Mouse (Mus musculus) CH12.LX (cell line): ENCODE results near the gene Btla.

Experiments
- CHD2 ChIP-seq: IDR thresholded peaks from 2 replicates; pipeline ENCODE4 v1.6.1; 2011; ENCODE audit warnings: low read length, improper control_type of control experiment
- CTCF ChIP-seq, 2 experiments: IDR thresholded peaks in 1 of 2; conservative IDR thresholded peaks in 1 of 2; 2 replicates each; pipeline ENCODE4 v1.5.1; 2011 to 2012; ENCODE audit warnings: low read depth in 2 of 2, low read length in 2 of 2, improper control_type of control experiment in 1 of 2, inconsistent platforms in 1 of 2, mild to moderate bottlenecking in 1 of 2, moderate library complexity in 1 of 2
- E2F4 ChIP-seq: IDR thresholded peaks from 2 replicates; pipeline ENCODE4 v1.6.1; 2011; ENCODE audit warnings: low read depth, low read length, improper control_type of control experiment; ENCODE audit not compliant: insufficient replicate concordance
- HCFC1 ChIP-seq: IDR thresholded peaks from 2 replicates; pipeline ENCODE4 v1.6.1; 2012; ENCODE audit warnings: low read depth, mild to moderate bottlenecking, inconsistent platforms, low read length, improper control_type of control experiment
- JUND ChIP-seq: conservative IDR thresholded peaks from 2 replicates; pipeline ENCODE4 v1.6.1; 2011; ENCODE audit warnings: low read depth, low read length, improper control_type of control experiment
- MXI1 ChIP-seq: IDR thresholded peaks from 2 replicates; pipeline ENCODE4 v1.6.1; 2011; ENCODE audit warnings: mild to moderate bottlenecking, low read depth, low read length, improper control_type of control experiment
- POLR2A ChIP-seq: IDR thresholded peaks from 2 replicates; pipeline ENCODE4 v1.6.1; 2011; ENCODE audit warnings: low read depth, mild to moderate bottlenecking, improper control_type of control experiment, low read length
- TCF12 ChIP-seq: IDR thresholded peaks from 2 replicates; pipeline ENCODE4 v1.6.1; 2014; ENCODE audit warnings: low read depth, mild to moderate bottlenecking, inconsistent platforms, low read length, improper control_type of control experiment

GRCm38 (mm10) chr16:45242700-45243099, 18.6 kb downstream of the Btla start:
- no peak for TF ChIP-seq CTCF (conservative IDR thresholded peaks at IDR 0.05 in 1 of 2, IDR thresholded peaks at IDR 0.05 in 1 of 2; ENCODE audit: low read depth in 2 of 2, low read length in 2 of 2)
- TF ChIP-seq CHD2 = no peak
- no peak for TF ChIP-seq HCFC1
- no peak for TF ChIP-seq POLR2A
- no peak for TF ChIP-seq JUND
- TF ChIP-seq TCF12 = no peak
- no peak for TF ChIP-seq MXI1
- no peak for TF ChIP-seq E2F4
